In the genomic region with DNA sequence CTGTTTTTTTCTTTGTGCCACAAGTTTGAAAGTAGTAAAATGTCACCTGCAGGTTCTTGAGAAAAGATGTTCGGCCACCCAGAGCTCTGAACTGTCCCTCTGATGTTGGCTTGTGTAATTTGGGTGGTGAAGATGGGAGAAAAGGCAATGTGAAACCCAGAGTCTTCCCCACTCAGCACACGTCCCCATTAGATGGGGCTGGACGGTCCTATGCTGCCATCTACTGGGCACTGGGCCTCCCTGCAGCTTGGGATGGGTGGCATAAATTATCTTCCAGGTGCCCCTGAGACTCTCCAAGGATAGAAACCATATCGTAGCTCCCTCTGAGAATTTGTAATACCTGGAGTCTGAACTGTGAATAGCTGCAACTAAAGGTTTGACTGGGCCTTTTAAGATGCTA, we compare ENCODE assay signal across 9 mouse cellular contexts. TPM values are rescaled to one million over a fixed set of nuclear protein-coding genes. Genes with fewer than 3 reads are reported as not detected.
A peak's percentile ranks its signal among the peaks of the same experiment; 100 is the strongest.
DNase-seq lines count a peak whose midpoint lies in the region; TF ChIP-seq lines count a peak whose summit lies in the region.
"Had no signal": no experiment of that assay in that cellular context is flagged by ENCODE, and none has a peak within 500 bp of the region (broad histone marks: within the 10 kb centered on the region; RNA-seq: fewer than 3 reads in every experiment).

No protein-coding gene starts in this region.

- peak; percentile 91 to 97 for TF ChIP-seq CTCF in CH12.LX (conservative IDR thresholded peaks at IDR 0.05 in 1 of 2, IDR thresholded peaks at IDR 0.05 in 1 of 2; ENCODE audit: low read depth in 2 of 2, low read length in 2 of 2)

- peaks cover 69% of the 10 kb centered on the region for H3K27me3 ChIP-seq in CH12.LX (replicated peaks)

- H3K9ac ChIP-seq in CH12.LX (ENCODE audit: insufficient read depth, low read depth), result no peak overlapping the region
- H3K9ac ChIP-seq: heart, embryonic 13.5 days had no signal

- TF ChIP-seq RAD21 in CH12.LX (IDR thresholded peaks at IDR 0.05; ENCODE audit: low read depth, low read length), result peak; percentile 98

- no peak for TF ChIP-seq POLR2A in CH12.LX (IDR thresholded peaks at IDR 0.05; ENCODE audit: low read depth, low read length)

- no peak overlapping the region for H3K27ac ChIP-seq in CH12.LX (ENCODE audit: insufficient read depth, low read depth)
- H3K27ac ChIP-seq: heart, embryonic 13.5 days had no signal

- no peaks in the 10 kb centered on the region for H3K36me3 ChIP-seq in CH12.LX (replicated peaks in 1 of 2; ENCODE audit: control insufficient read depth in 1 of 2, insufficient read depth in 1 of 2, low read length in 1 of 2)
- H3K36me3 ChIP-seq: heart, embryonic 13.5 days had no signal

- no peak overlapping the region for H3K4me3 ChIP-seq in CH12.LX (replicated peaks in 1 of 3; ENCODE audit: low read depth in 2 of 3, low read length in 2 of 3, poor library complexity in 1 of 3)
- H3K4me3 ChIP-seq: heart, embryonic 13.5 days had no signal

- peaks cover 4% of the 10 kb centered on the region for H3K9me3 ChIP-seq in CH12.LX (replicated peaks; ENCODE audit: low read length)
- H3K9me3 ChIP-seq: heart, embryonic 13.5 days had no signal

- DNase-seq in CH12.LX (ENCODE audit: extremely low read depth), result peak; percentile 54
- DNase-seq in adrenal gland, postnatal 10 days, result peak; percentile 86
- peak; percentile 75 for DNase-seq in embryo, embryonic 9.5 days (ENCODE audit: extremely low spot score)
- peak; percentile 56 for DNase-seq in heart, adult 8-10 months (ENCODE audit: low spot score)
- DNase-seq in kidney, postnatal 25 days, result peak; percentile 58 to 72
- peak; percentile 49 to 60 for DNase-seq in lung, adult 18-20 months
- peak; percentile 78 for DNase-seq in ovary, postnatal 14 days (ENCODE audit: low spot score)
- peak; percentile 23 to 67 for DNase-seq in thymus, postnatal 10 days (ENCODE audit: low spot score in 2 of 2)

- TF ChIP-seq EP300 in CH12.LX (IDR thresholded peaks at IDR 0.05; ENCODE audit: low read length), result no peak

- dilution Hi-C loops in CH12.LX (cut with MboI; ENCODE audit: extremely low pct_ligation_motif_present, extremely low pct_unique_long_range_greater_than_20kb, low sequenced_read_pairs), result no loop called here

- H3K4me2 ChIP-seq in CH12.LX (ENCODE audit: insufficient read depth, low read depth, poor library complexity, severe bottlenecking), result no peak overlapping the region
- H3K4me2 ChIP-seq: heart, embryonic 13.5 days had no signal

- in situ Hi-C loops in CH12.LX (cut with MboI; ENCODE audit: low pct_ligation_motif_present, low pct_unique_long_range_greater_than_20kb, low sequenced_read_pairs), result loop anchor here (10.0 kb wide), 2 partner anchors 107 to 407 kb away; no protein-coding TSS in a partner anchor

- H3K79me2 ChIP-seq in CH12.LX (replicated peaks; ENCODE audit: control insufficient read depth, extremely low read depth, insufficient read depth, poor library complexity, severe bottlenecking), result no peaks in the 10 kb centered on the region

- no peaks in the 10 kb centered on the region for H3K4me1 ChIP-seq in CH12.LX (ENCODE audit: control insufficient read depth in 1 of 2, insufficient read depth in 2 of 2)
- H3K4me1 ChIP-seq: heart, embryonic 13.5 days had no signal

TF ChIP-seq in CH12.LX, 34 proteins besides CTCF, POLR2A, EP300 and RAD21:
- TF ChIP-seq ZC3H11A (IDR thresholded peaks at IDR 0.05; ENCODE audit: low read depth, low read length) (peak; percentile 45), IRF4 (IDR thresholded peaks at IDR 0.05; ENCODE audit: low read depth, low read length) (peak; percentile 54), SMC3 (IDR thresholded peaks at IDR 0.05; ENCODE audit: low read depth, low read length) (peak; percentile 87), E2F4 (IDR thresholded peaks at IDR 0.05; ENCODE audit: insufficient replicate concordance, low read depth, low read length) (no peak), ETS1 (conservative IDR thresholded peaks at IDR 0.05; ENCODE audit: low read depth, low read length) (no peak)

RNA-seq across cellular contexts. Expression of a gene that starts 11.8 kb away (rescaled TPM):
- total RNA-seq in CH12.LX (2012; rRNA removed) (0.29 and 0.68 TPM in 2 replicates), CH12.LX (2014; rRNA removed) (not detected in 2 replicates)
- 0.25 and 0.53 TPM in 2 replicates for polyA plus RNA-seq in CH12.LX (2012; ENCODE audit: insufficient read length, low read depth)
- total RNA-seq in adrenal gland, postnatal 10 days (2021), result 10 to 100 TPM in 1 of 2 experiments, 1 to 10 TPM in 1; 9.8 to 15.0 TPM
- 10 to 100 TPM; 32.9 to 44.0 (median 38.3) TPM for total RNA-seq in heart, adult 8-10 months (2022)

RNA-seq across cellular contexts. Expression of a gene that starts 22.3 kb away (rescaled TPM):
- total RNA-seq in CH12.LX (2012; rRNA removed) (not detected in 2 replicates), CH12.LX (2014; rRNA removed) (not detected in 2 replicates)
- polyA plus RNA-seq in CH12.LX (2012; ENCODE audit: insufficient read length, low read depth), result not detected in 2 replicates
- not detected for total RNA-seq in adrenal gland, postnatal 10 days (2021)
- not detected for total RNA-seq in heart, adult 8-10 months (2022)
- polyA plus RNA-seq: heart, embryonic 13.5 days had no signal

RNA-seq across cellular contexts. Expression of a gene that starts 26.3 kb away (rescaled TPM):
- total RNA-seq in CH12.LX (2012; rRNA removed) (0.30 and 0.50 TPM in 2 replicates), CH12.LX (2014; rRNA removed) (not detected in 2 replicates)
- not detected in 2 replicates for polyA plus RNA-seq in CH12.LX (2012; ENCODE audit: insufficient read length, low read depth)
- total RNA-seq in adrenal gland, postnatal 10 days (2021), result 1 to 10 TPM; 1.1 to 4.1 TPM
- total RNA-seq in heart, adult 8-10 months (2022), result 1 to 10 TPM in 1 of 4 experiments, not detected in 3; 2.0 TPM
- polyA plus RNA-seq: heart, embryonic 13.5 days had no signal

Comparison
In these comparisons a context has a peak if more than half of its experiments do, and no peak if none do; other contexts are left out.
1. RNA of a gene that starts 11.8 kb away (total RNA-seq): 32.9 to 44.0 TPM in heart, adult 8-10 months and 9.8 to 15.0 TPM in adrenal gland, postnatal 10 days; 0.29 to 0.68 TPM in CH12.LX; every median in the first group is over 4 times any median in the second.
2. Peak in every context shown above with its lines, with median percentiles within 50 percentile points of each other: DNase-seq.